Mouse (Mus musculus) cerebellum, adult 18-20 months (tissue): ENCODE measurements around the gene Tirap.
"Not testable (repeated sequence)": the region's sequence is repeated elsewhere in the genome, so short reads cannot be mapped to it uniquely, and the experiment has no call there.

Source experiments
- DNase-seq, 2 experiments: peaks; one replicate each; pipeline ENCODE4 v3.0.0; 2021

Gene Tirap

DNA sequence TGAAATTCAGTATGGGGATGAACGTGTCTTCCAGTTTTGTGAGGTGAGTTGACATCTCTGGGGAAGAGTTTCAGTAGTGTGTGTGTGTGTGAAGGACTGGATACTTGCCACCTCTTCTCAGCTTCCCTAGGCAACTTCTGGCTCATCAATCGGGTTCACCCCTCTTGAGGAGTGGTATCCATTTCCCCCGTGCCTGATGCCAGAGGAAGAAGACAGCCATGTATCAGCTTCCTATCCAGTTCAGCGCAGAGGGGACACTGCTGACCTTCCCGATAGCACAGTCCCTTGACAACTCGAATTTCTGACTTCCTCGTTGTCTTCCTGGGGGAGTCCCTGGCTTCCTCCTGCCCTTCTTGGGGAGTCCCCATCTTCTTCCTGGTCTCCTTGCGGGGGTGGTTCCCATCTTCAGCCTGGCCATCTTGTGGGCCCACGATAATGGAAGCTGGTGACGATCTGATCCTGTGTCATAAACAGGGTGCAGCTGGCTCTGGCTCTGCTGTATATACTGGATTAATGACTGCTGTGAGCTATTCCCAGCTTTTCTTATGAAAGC, 12.7 kb downstream of the Tirap start:
- DNase-seq: no peak

DNA sequence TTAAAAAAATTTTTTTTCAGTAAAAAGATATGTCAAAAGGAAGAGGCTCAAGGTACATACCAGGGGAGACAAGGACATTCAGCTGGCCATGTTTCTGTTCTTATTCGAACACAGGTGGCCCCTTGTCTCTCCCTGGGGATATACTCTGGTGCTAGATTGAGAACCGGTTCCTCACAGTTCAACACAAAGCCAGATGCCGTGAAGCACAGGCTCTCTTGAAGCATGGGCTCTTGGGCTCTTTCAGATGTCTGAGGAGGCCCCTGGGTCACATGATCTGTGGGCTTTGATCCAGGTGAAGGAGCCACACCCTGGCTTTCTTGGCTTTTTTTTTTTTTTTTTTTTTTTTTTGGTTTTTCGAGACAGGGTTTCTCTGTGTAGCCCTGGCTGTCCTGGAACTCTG, 13.7 kb downstream of the Tirap start:
- DNase-seq: no peak

DNA sequence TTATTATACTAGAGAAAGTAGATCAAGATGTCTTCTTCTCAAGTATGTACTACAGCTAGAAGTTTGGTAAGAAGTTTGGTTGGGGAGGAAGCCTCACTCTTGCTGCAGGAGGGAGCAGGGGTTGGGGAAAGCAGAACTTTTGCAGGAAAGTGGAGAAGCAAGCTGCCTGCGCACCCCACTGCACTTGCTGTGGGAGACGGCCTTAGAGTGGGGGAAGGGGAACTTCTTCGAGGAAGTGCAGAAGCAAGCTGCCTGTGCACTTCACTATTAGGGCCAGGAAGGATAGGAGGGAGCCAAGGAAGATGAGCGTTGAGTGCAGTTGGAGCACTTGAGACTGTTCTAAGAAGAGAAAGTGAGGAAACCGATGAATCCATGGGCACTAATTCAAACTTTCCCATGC, 16.7 kb downstream of the Tirap start:
- no peak for DNase-seq

DNA sequence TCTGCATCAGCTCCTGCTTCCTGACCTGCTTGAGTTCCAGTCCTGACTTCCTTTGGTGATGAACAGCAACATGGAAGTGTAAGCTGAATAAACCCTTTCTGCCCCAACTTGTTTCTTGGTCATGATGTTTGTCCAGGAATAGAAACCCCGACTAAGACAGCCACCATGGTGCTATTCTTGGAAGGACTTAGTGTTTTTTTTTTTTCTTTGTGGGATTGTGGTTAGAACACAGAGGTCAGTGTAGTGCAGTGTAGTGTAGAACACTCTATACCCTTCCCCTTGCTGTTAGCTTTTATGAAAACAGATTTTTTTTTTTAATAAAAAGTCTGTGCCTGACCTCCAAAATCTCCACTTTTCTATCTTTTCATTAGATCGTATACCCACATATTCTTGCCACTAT, 17.3 kb downstream of the Tirap start:
- no peak for DNase-seq

DNA sequence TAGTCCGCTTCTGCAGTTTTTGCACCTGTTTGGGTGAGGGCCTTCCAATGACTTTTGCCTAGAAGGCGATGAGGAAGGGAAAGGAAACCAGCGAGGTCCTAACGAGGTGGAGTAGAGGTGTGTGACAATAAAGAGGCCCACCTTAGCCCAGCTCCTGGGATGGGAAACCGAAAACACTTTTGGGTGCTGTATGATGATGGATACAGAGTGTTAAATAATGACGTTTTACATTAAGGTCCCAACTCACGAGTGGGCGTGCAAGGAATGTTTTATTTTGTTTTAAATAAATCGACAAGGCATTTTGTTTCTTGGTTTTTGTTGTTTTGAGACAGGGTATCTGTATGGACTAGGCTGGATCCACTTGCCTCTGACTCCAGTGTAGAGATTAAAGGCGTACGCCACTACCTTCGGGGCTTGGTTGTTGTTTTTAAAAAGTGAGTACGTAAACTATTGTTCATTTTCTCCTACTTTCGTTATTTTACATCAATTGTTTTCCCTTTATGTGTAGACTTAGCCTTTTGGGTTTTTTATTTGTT, 23.9 kb downstream of the Tirap start:
- DNase-seq: no peak

DNA sequence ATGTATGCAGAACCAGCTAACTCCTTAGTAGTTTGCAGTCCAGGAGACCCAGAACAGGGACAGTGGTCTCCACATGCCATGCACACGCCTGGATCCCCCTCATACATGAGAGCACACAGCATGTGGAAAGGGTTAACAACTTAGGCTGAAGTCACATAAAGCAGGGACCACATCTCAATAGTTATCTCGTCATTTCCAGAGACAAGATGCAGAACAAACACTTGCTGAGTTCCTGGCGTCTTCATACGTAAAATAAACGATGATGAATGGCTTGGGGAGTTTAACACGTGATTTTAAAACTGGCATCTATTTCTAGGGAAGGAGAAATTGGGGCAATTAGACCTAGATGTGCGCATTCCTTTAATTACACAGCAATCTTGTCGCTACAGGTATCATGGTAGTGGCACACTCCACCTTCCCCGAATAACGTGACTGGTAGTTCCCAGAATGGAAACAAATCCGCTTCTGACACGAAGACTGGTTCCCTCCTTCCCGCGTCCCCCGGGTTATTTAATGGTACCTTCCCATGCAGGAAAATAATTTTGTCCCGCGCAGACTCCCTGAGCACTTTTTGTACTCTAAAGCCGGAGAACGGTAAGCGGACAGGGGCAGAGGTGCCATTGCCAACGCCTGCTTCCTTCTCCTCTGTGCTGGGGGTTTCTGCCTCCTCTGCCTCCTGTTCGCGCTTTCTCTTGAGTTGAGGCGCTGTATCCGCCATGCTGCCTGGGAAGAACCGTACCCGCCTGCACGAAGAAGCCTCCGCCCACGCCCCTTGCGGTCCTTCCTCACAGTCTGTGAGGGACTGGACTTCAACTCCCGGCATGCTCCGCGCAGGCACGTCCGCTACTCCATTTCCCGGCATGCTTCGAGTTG, 24.6 kb downstream of the Tirap start, which contains the start of gene Dcps:
Dcps (minus strand) TSS at position 811 of the 873 bp plus-strand sequence.
- DNase-seq: peak; percentile 95 to 98

DNA sequence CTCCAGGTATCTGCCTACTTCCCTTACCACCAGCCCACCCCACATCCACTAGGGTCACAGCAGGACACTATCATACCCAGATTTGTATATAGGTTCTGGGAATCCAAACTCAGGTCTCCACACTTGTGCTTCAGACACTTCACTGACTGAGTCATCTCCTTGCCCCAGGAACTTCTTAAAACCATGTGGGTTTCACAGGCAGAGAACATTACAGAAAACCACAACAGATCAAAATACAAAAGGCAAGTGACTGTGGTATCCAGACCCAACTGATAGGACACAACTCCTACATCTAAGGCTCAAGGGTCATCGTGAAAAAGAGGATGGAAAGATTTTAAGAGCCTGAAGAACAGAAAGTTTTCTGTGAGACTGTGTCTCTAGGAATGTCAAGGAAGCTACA, 26.8 kb downstream of the Tirap start:
- no peak for DNase-seq

DNA sequence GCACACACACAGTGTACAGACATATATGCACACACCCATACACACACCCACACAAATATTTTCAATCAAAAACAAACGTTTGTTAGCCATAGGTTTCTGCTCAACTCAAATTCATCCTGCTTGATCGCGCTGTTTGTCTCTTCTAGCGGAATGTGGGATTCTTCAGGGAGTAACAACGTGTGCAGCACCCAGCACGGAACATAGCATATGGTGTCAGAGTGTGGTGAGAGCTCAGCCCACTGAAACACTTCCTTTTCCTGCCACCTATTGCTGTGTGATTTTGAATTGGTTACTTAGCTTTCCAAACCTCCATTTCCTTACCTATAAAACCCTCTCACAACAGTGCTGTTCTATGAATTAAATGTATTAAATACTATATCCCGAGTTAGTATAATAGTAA, 30.0 kb downstream of the Tirap start:
- DNase-seq: no peak

DNA sequence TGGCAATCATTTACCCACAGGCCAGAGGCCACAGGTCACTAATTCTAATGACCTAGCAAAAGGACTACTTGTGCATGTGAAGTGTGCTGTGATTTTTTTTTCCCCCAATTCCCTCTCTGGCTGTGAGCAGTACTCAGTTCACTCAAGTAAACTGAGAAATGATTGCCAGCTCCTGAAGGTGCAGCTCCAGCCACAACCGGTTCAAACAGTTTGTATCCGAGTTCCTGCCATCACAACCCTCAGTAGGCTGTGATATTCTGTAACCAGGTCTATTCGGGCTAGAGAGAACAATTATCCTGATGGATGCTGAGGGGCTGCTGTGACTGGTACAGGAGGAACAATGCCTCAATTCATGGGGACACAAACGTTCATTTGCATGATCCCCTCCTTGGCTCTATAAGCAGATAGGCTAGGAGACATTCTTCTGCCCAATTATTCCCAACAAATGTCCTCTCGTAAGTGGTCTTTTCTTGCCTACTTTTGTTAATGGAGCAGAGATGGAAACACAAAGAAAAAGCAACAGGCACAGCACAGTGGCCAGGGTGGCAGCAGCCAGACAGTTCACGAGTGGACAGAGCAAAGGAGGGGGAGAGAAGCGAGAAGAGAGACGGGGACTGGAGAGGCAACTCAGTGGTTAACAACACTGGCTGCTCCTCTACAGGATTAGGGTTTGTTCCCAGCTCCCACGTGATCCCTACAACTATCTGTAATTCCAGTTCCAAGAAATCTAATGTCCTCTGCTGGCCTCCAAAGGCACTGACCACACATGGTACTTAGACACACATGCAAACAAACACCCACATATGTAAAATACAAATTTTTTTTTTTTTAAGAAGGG, 33.1 kb downstream of the Tirap start:
- DNase-seq: no peak

DNA sequence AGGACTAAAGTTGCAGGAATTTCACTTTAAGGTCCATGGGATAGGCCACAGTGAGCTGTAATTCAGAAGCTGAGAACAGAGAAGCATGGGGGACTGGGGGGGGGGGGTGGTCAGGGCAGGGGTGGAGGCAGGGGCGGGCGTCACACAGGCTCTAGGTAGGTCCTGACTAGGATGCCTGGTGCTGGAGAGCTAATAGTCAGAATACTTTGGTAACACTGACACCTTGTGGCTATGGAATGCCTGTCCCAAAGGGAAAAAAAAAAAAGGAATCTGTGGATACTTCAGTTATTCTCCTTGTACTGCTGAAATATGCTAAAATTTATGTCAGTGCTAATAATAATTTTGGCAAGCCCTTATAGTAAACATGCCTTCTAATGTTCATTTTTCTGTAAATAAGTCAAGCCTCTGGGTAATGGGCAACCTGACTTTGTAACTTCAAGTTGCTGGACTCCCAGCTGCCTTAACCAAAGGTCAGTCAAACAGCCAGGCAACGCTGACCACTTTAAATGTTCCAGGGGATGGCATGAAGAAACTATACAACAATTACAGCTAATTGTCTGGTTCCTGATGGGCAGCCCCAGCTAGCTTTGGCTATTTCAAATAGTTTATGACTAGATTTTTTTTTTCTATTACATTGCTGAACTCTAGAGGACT, 33.8 kb downstream of the Tirap start:
- DNase-seq: peak in 1 of 2 experiments; percentile 25

DNA sequence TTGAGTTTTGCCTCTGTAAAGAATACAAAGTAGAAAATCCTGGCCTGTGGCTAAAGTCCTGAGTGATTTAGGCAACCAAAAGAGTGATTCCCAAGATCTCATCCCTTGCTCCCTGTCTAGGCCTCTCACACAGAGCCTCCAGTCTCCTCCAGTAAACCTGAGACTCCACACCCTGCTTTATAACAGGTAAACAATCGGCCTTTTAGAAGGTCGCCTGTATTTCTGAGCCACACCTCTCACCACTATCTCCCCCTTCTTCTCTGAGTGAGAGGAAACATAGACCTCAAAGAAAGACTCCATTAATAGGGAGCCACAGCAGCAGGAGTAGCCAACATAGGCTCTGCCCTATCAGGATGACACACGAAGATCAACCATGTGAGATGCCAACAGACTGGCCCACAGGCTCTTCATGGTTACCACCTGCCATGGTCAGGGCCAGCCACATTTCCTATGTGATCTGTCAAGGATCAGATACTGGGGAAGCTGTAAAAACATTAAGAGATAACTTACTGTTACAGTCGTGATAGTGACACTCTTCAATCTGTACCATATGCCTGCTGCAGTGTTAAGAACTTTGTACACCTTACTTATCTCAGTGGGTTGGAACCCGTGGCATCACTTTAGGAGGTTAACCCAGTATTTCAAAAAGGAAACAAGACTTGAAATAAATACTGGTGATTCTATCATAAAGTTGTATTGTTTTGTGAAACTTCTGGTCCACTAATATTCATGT, 35.8 kb downstream of the Tirap start:
- DNase-seq: no peak

DNA sequence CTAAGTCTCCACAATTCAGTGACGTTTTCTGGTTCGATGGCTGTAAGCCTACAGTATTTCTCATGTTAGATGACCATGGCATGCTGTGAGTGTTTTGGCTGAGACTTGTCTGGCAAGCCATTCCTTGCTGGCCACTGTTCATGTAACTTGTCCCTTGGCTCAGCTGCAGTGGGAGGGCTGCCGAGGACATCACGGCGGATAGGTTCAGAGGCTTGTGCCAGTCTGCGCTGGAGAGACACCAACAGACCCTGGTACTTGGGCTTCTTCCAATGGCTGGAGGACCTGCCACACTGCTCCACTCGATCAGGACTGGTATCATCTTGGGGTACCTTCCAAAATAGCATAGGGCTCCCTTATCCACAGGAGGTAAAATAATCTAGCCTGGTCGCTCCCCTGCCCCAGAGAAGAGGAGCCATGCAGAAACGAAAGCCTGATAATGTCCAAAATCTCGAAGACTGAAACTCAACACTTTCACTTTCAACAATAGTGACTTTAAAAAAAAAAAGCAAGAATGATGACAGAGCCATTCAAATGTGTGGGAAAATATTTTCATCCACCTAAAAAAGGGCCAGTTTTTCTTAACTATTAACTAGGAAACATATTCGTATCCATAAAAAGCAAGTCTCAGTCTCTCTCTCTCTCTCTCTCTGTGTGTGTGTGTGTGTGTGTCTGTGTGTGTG, 36.9 kb downstream of the Tirap start:
- peak; percentile 81 to 83 for DNase-seq

DNA sequence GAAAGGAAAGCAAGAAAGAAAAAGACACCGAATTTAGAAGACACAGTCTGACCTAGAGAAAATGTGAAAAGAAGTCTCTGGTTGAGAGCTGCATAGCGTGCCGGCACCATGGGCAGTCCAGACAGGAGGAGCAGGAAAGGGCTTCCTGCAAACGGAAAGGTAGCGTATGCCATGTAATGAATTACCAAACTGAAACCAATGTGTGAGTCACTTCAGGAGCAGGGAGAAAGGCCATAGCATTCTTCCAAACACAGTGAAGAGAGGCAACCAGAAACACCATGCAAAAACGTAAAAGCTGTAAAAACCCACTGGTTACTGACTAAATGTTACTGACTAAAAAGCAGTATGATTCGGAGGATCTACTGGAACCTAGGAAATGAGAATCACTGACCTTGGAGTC, 38.4 kb downstream of the Tirap start:
- no peak for DNase-seq

DNA sequence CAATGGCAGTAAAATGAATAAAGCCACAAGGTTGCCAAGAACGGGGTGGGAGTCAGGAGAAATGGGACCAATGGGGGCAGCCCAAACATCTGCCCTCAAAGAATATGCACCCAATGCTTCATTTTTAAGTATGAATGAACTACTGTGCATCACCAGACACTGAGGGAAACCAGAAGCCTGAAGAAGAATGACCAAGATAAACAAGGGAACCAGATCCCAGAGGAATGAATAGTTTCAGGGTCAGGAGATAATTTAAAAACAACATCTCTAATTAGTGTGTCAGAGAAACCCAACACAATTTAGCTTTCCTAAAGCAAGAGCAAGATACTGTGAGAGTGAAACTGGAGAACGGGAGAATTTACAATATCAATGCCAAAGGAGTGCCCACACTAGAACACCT, 39.4 kb downstream of the Tirap start:
- no peak for DNase-seq

DNA sequence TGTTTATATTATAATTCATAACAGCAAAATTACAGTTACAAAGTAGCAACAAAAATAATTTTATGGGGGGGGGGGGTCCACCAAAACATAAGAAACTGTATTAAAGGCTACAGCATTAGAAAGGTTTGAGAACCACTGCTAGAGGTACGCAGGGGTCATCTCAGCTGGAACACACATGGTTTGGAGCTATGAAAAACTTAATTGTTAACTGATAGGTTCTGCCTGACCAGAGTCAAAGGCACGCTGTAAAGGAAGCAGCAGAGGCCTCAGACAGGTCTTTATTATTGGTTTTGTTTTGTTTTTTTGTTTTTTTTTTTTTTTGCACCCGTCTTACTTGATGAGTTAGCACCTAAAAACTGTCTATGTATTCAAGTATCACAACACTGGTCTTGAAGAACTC, 41.6 kb downstream of the Tirap start:
- no peak for DNase-seq

DNA sequence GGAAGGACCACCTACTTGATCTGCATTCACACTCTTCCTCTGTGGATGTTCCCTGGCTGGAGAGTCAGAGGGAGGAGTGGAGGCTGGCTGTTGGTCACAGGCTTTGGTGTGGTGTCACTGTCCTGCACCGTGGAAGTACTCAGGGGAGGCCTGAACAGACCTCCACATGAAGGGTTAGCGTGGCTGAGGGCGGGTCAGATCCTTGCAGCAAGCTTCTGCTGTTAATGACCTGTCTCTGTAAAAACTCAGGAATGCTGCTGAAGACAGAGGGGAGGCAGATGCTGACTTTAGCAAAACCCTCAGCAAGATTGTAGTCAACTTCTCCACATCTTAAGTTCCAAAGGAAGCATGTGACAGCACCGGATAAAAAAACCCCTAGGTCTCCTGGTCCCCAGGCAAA, 43.2 kb downstream of the Tirap start:
- no peak for DNase-seq

DNA sequence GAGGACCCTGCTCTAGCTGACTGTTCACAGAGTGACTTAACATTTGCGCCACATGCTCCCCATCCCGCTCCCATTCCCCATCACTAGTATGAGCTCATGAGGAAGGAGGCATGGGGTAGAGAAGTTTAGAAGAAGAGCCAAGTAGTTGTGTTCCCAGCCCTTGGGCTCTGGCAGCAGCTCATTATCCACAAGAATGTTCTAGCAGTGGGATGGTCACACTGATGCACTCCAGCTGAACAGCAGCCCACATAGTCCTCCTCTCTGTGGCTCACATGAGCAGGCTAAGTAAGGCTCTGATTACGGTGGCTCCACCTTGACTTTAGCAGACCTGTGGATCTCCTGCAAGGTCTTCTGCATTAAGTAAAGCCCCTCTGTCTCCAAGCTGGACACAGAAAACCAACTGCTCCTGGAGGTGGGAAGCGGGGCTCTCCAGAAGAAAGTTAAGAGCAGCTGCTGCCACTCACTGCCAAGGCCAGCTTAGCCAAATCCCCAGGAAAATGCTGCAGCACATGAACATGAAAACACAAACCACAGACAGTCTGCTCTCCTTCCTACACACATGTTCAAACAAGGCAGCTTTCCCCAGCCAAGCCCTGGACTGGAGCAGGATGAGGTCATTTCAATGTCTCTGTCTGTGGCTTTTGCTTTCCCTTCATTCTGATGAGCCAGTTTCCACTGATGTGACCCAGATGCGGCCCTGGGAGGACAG, 43.9 kb downstream of the Tirap start:
- no peak for DNase-seq

DNA sequence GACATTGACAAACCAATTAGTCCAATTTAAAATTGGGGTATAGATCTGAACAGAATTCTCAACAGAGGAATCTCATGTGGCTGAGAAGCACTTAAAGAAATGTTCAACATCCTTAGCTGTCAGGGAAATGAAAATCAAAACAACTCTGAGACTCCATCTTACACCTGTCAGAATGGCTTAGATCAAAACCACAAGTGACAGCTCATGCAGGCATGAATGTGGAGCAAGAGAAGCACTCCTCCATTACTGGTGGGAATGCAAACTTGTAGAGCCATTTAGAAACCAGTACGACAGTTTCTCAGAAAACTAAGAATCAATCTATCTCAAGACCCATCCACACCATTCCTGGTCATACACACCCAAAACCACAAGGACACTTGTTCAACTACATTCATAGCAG, 47.2 kb downstream of the Tirap start:
- DNase-seq: no peak

DNA sequence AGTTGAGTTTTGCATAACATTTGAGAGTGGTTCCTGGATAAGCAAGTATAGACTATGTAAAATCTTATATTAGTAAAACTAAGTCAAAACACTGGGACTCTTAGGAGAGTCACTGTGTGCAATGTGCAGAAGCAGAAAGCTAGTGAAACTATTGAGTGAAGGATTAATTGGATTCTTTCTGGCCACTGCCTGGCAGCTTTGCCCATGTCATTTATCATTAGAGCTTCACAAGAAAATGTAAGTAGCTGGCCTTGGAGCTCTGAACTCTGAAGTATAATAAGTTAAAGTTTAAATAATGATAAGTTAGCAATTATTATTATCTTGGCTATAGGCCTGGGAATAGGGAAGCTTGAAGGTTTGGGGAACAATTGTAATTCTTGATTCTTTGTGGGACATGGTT, 51.3 kb downstream of the Tirap start:
- not testable (repeated sequence) for DNase-seq

DNA sequence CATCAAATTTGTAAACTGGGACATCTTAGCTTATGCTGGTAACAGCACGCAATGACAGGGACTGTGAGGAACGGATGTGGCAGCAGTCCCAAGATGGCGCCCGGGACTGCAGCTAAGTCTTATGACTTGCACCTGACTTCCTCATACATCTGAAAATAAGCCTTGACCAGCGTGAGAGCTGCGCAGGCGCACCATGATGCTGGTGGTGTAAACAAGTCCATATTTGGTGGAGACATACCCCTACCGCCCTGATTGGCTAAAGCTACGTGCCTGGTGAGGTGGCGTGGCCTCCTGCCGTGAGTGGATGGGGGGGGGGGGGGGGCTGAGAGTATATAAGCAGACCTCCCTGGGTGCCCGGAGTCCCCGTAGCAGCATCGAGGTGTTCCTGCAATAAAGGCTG, 52.8 kb downstream of the Tirap start:
- DNase-seq: not testable (repeated sequence)

DNA sequence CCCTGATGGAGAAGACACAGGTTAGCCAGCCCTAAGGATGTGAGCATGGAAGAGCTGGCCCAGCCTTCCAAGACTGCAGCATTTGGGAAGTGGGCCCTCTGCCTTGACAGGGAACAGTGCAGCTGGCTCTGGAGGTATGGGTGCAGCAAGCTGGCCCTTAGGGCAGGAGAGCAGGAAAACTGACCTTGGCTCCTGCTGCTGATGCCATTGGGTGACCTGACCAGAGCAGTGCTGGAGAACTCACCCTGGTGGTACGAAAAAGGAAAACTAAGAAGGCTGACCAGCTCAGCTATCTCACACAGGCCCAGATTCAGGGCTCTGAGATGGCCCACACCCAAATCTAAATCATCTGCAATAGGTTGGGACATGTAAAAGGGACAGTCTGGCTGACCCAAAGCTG, 54.3 kb downstream of the Tirap start:
- DNase-seq: no peak
